Mouse (Mus musculus) lung, postnatal 14 days (tissue): ENCODE measurements around the gene Gpr146.
A peak's percentile ranks its signal among the peaks of the same experiment; 100 is the strongest.

Source experiments
- DNase-seq: peaks from one replicate; pipeline ENCODE4 v3.0.0; 2021

Gene Gpr146

GRCm38 (mm10) chr5:139433842-139434568, 56.5 kb downstream of the Gpr146 start:
- no peak for DNase-seq

GRCm38 (mm10) chr5:139434940-139435339, 57.4 kb downstream of the Gpr146 start:
- no peak for DNase-seq

- DNase-seq: no peak
These were observed 60.3 kb downstream of the Gpr146 start for GRCm38 (mm10) chr5:139437769-139438168.

GRCm38 (mm10) chr5:139438440-139438839, 60.9 kb downstream of the Gpr146 start:
- DNase-seq: no peak

GRCm38 (mm10) chr5:139440451-139440850, 63.0 kb downstream of the Gpr146 start:
- DNase-seq: no peak

- no peak for DNase-seq
These were observed 63.6 kb downstream of the Gpr146 start for GRCm38 (mm10) chr5:139440926-139441725.

GRCm38 (mm10) chr5:139441726-139442018, 64.2 kb downstream of the Gpr146 start:
- DNase-seq: no peak

- DNase-seq: no peak
These were observed 64.9 kb downstream of the Gpr146 start for GRCm38 (mm10) chr5:139442428-139442827.

GRCm38 (mm10) chr5:139442962-139443361, 65.5 kb downstream of the Gpr146 start:
- no peak for DNase-seq

GRCm38 (mm10) chr5:139445258-139445657, 67.8 kb downstream of the Gpr146 start:
- peak; percentile 33 for DNase-seq
